ENCODE assay signal across 8 mouse cellular contexts in the genomic region with DNA sequence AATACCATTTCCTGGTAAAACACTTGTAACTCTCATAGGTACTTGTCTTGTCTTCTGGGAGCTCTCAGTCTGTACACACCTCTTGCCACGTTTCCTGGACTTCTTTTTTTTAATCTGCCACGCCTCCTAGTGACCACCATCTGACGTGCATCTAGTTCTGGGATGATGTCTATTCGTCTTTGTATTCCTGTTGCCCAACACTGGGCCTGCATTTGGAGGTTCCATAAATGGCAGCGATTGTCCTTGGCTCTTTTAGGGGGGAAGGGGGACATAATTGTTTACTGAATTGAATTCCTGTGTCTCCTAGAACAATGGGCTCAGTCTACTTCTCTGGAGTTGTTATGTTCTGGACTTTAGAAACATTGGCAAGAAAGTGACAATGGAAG. TPM values are rescaled to one million over a fixed set of nuclear protein-coding genes. Genes with fewer than 3 reads are reported as not detected.
DNase-seq lines count a peak whose midpoint lies in the region; ATAC-seq and TF ChIP-seq lines count a peak whose summit lies in the region.

No protein-coding gene starts in this region.

- no peaks in the 10 kb centered on the region for H3K27me3 ChIP-seq in Patski
- H3K27me3 ChIP-seq in embryonic facial prominence, embryonic 12.5 days, result no peaks in the 10 kb centered on the region
- H3K27me3 ChIP-seq in limb, embryonic 12.5 days, result no peaks in the 10 kb centered on the region
- no peaks in the 10 kb centered on the region for H3K27me3 ChIP-seq in midbrain, embryonic 12.5 days

- peak; percentile 77 for DNase-seq in layer of hippocampus, adult 11-12 months (ENCODE audit: low spot score)
- DNase-seq in layer of hippocampus, postnatal 14 days (ENCODE audit: low spot score in 2 of 2), result no peak
- no peak for DNase-seq in Patski (ENCODE audit: low read depth, low spot score)
- DNase-seq in heart, postnatal 4 days, result peak; percentile 54
- no peak for DNase-seq in urinary bladder, adult 2 months (ENCODE audit: low spot score)

- peak overlapping the region; percentile 88 for H3K9ac ChIP-seq in embryonic facial prominence, embryonic 12.5 days
- peak overlapping the region; percentile 89 for H3K9ac ChIP-seq in limb, embryonic 12.5 days (replicated peaks)
- peak overlapping the region; percentile 87 for H3K9ac ChIP-seq in midbrain, embryonic 12.5 days (replicated peaks)

- H3K4me2 ChIP-seq in embryonic facial prominence, embryonic 12.5 days (replicated peaks), result peak overlapping the region; percentile 96
- peak overlapping the region; percentile 90 for H3K4me2 ChIP-seq in limb, embryonic 12.5 days
- peak overlapping the region; percentile 93 for H3K4me2 ChIP-seq in midbrain, embryonic 12.5 days (replicated peaks)

- H3K4me1 ChIP-seq in embryonic facial prominence, embryonic 12.5 days, result peaks cover 15% of the 10 kb centered on the region
- peaks cover 15% of the 10 kb centered on the region for H3K4me1 ChIP-seq in limb, embryonic 12.5 days (replicated peaks)
- peaks cover 18% of the 10 kb centered on the region for H3K4me1 ChIP-seq in midbrain, embryonic 12.5 days

- peak overlapping the region; percentile 97 for H3K4me3 ChIP-seq in embryonic facial prominence, embryonic 12.5 days
- peak overlapping the region; percentile 84 for H3K4me3 ChIP-seq in limb, embryonic 12.5 days (replicated peaks)
- peak overlapping the region; percentile 89 for H3K4me3 ChIP-seq in midbrain, embryonic 12.5 days

- TF ChIP-seq CTCF in Patski (IDR thresholded peaks at IDR 0.05), result no peak

- H3K36me3 ChIP-seq in embryonic facial prominence, embryonic 12.5 days, result peaks cover 52% of the 10 kb centered on the region
- H3K36me3 ChIP-seq in limb, embryonic 12.5 days, result peaks cover 60% of the 10 kb centered on the region
- peaks cover 56% of the 10 kb centered on the region for H3K36me3 ChIP-seq in midbrain, embryonic 12.5 days

- no peaks in the 10 kb centered on the region for H3K9me3 ChIP-seq in embryonic facial prominence, embryonic 12.5 days
- H3K9me3 ChIP-seq in limb, embryonic 12.5 days, result no peaks in the 10 kb centered on the region
- H3K9me3 ChIP-seq in midbrain, embryonic 12.5 days, result no peaks in the 10 kb centered on the region

- in situ Hi-C loops in Patski (cut with MboI; ENCODE audit: low pct_unique_long_range_greater_than_20kb), result loop anchor here (5.0 kb wide), 2 partner anchors 202 to 287 kb away; a partner anchor contains a TSS

- CTCF ChIA-PET in Patski (lab: Charles Lee), result no interaction called here

- peak overlapping the region; percentile 70; the same call in 1 of the 2 replicates for H3K27ac ChIP-seq in embryonic facial prominence, embryonic 12.5 days
- peak overlapping the region; percentile 82; the same call in 1 of the 2 replicates for H3K27ac ChIP-seq in limb, embryonic 12.5 days
- peak overlapping the region; percentile 76; the same call in 1 of the 2 replicates for H3K27ac ChIP-seq in midbrain, embryonic 12.5 days (replicated peaks)

- WGBS in embryonic facial prominence, embryonic 12.5 days, result 2% methylated on average over 5 of the region's 5 CpGs
- WGBS in limb, embryonic 12.5 days, result 2% methylated on average over 5 of the region's 5 CpGs
- 2% methylated on average over 5 of the region's 5 CpGs for WGBS in midbrain, embryonic 12.5 days

- POLR2A ChIA-PET in Patski (lab: Charles Lee), result no interaction called here

- ATAC-seq in Patski, result peak; percentile 30
- no peak for ATAC-seq in embryonic facial prominence, embryonic 12.5 days (ENCODE audit: insufficient number of reproducible peaks, insufficient read depth, low FRiP score, low TSS enrichment)
- no peak for ATAC-seq in limb, embryonic 12.5 days (ENCODE audit: insufficient number of reproducible peaks, insufficient read depth, low FRiP score, low TSS enrichment, low read depth)
- ATAC-seq in midbrain, embryonic 12.5 days (ENCODE audit: low FRiP score, low read depth), result peak; percentile 42

RNA-seq across cellular contexts. Expression of a gene that starts 0.6 kb away (rescaled TPM):
- total RNA-seq in layer of hippocampus, postnatal 14 days (2021), result 10 to 100 TPM in 1 of 2 experiments, 1 to 10 TPM in 1; 8.8 to 10.1 TPM
- 22.0 TPM for polyA plus RNA-seq in Patski (2021)
- 90.1 and 95.5 TPM in 2 replicates for polyA plus RNA-seq in embryonic facial prominence, embryonic 12.5 days (2016; fragmentation: Nextera tagmentation; extraction: Ambion mirVana)
- 10 to 100 TPM; 26.8 to 27.2 TPM for total RNA-seq in heart, postnatal 4 days (2021)
- polyA plus RNA-seq in limb, embryonic 12.5 days (2016; fragmentation: Nextera tagmentation; extraction: Ambion mirVana), result 109 and 115 TPM in 2 replicates
- 95.9 and 98.9 TPM in 2 replicates for polyA plus RNA-seq in midbrain, embryonic 12.5 days (2016; fragmentation: Nextera tagmentation; extraction: Ambion mirVana)
- polyA plus RNA-seq in urinary bladder, adult 2 months (2012; rRNA removed), result 5.9 and 7.0 TPM in 2 replicates

RNA-seq across cellular contexts. Expression of a gene that starts 0.8 kb away (rescaled TPM):
- 10 to 100 TPM; 90.6 to 91.7 TPM for total RNA-seq in layer of hippocampus, postnatal 14 days (2021)
- polyA plus RNA-seq in Patski (2021), result 211 TPM
- polyA plus RNA-seq in embryonic facial prominence, embryonic 12.5 days (2016; fragmentation: Nextera tagmentation; extraction: Ambion mirVana), result 389 and 410 TPM in 2 replicates
- total RNA-seq in heart, postnatal 4 days (2021), result 100 to 1,000 TPM; 160 TPM
- polyA plus RNA-seq in limb, embryonic 12.5 days (2016; fragmentation: Nextera tagmentation; extraction: Ambion mirVana), result 417 and 421 TPM in 2 replicates
- 298 and 313 TPM in 2 replicates for polyA plus RNA-seq in midbrain, embryonic 12.5 days (2016; fragmentation: Nextera tagmentation; extraction: Ambion mirVana)
- polyA plus RNA-seq in urinary bladder, adult 2 months (2012; rRNA removed), result 77.0 and 87.9 TPM in 2 replicates

RNA-seq across cellular contexts. Expression of a gene that starts 21.9 kb away (rescaled TPM):
- total RNA-seq in layer of hippocampus, postnatal 14 days (2021), result 100 to 1,000 TPM; 193 to 203 TPM
- polyA plus RNA-seq in Patski (2021), result 171 TPM
- 139 and 144 TPM in 2 replicates for polyA plus RNA-seq in embryonic facial prominence, embryonic 12.5 days (2016; fragmentation: Nextera tagmentation; extraction: Ambion mirVana)
- total RNA-seq in heart, postnatal 4 days (2021), result 10 to 100 TPM; 52.4 to 54.5 TPM
- polyA plus RNA-seq in limb, embryonic 12.5 days (2016; fragmentation: Nextera tagmentation; extraction: Ambion mirVana), result 134 and 144 TPM in 2 replicates
- polyA plus RNA-seq in midbrain, embryonic 12.5 days (2016; fragmentation: Nextera tagmentation; extraction: Ambion mirVana), result 192 and 201 TPM in 2 replicates
- 75.3 and 95.1 TPM in 2 replicates for polyA plus RNA-seq in urinary bladder, adult 2 months (2012; rRNA removed)

RNA-seq across cellular contexts. Expression of a gene that starts 35.9 kb away (rescaled TPM):
- 10 to 100 TPM; 29.6 to 31.2 TPM for total RNA-seq in layer of hippocampus, postnatal 14 days (2021)
- 0.45 TPM for polyA plus RNA-seq in Patski (2021)
- polyA plus RNA-seq in embryonic facial prominence, embryonic 12.5 days (2016; fragmentation: Nextera tagmentation; extraction: Ambion mirVana), result 1.9 and 2.5 TPM in 2 replicates
- total RNA-seq in heart, postnatal 4 days (2021), result 10 to 100 TPM in 1 of 2 experiments, 1 to 10 TPM in 1; 9.0 to 11.9 TPM
- 2.6 and 2.7 TPM in 2 replicates for polyA plus RNA-seq in limb, embryonic 12.5 days (2016; fragmentation: Nextera tagmentation; extraction: Ambion mirVana)
- 1.1 and 1.5 TPM in 2 replicates for polyA plus RNA-seq in midbrain, embryonic 12.5 days (2016; fragmentation: Nextera tagmentation; extraction: Ambion mirVana)
- polyA plus RNA-seq in urinary bladder, adult 2 months (2012; rRNA removed), result 3.8 and 4.3 TPM in 2 replicates

Comparison
In these comparisons a context has a peak if more than half of its experiments do, and no peak if none do; other contexts are left out.
1. DNase-seq: peak in layer of hippocampus, adult 11-12 months (single experiment) and heart, postnatal 4 days (single experiment); none in layer of hippocampus, postnatal 14 days (0 of 2), Patski (single experiment) and urinary bladder, adult 2 months (single experiment).
2. ATAC-seq: peak in Patski (single experiment) and midbrain, embryonic 12.5 days (single experiment); none in embryonic facial prominence, embryonic 12.5 days (single experiment) and limb, embryonic 12.5 days (single experiment).
3. Peak in every context shown above with its lines, with median percentiles within 50 percentile points of each other: H3K27ac ChIP-seq, H3K4me2 ChIP-seq, H3K4me3 ChIP-seq and H3K9ac ChIP-seq.